Mouse (Mus musculus) intestine, postnatal 0 days (tissue): ENCODE measurements around the gene Foxl1. TPM values are rescaled to one million over a fixed set of nuclear protein-coding genes. Genes with fewer than 3 reads are reported as not detected.
A peak's percentile ranks its signal among the peaks of the same experiment; 100 is the strongest.

Source experiments
- ATAC-seq: fragments of 200-750 bp; cut with Nextera tagmentation; 2 replicates; pipeline ENCODE4 v1.8.0; 2017; ENCODE audit warnings: mild to moderate bottlenecking, moderate TSS enrichment, moderate library complexity
- H3K27ac ChIP-seq: fragments of 300-500 bp; sonication (generic); 2 replicates; pipeline ENCODE4 v1.5.1; 2014; ENCODE audit warnings: mild to moderate bottlenecking, low read depth, low read length, moderate library complexity
- H3K27me3 ChIP-seq: fragments of 300-500 bp; sonication (generic); replicated peaks from 2 replicates; pipeline ENCODE4 v1.6.1; 2014; ENCODE audit warnings: low read length, mixed read lengths; ENCODE audit not compliant: control insufficient read depth, insufficient read depth
- H3K36me3 ChIP-seq: fragments of 300-500 bp; sonication (generic); 2 replicates; pipeline ENCODE4 v1.6.1; 2014; ENCODE audit warnings: mild to moderate bottlenecking, moderate library complexity; ENCODE audit not compliant: control insufficient read depth, insufficient read depth
- H3K4me1 ChIP-seq: fragments of 300-500 bp; sonication (generic); replicated peaks from 2 replicates; pipeline ENCODE4 v1.6.1; 2014; ENCODE audit warnings: antibody characterized with exemption, low read length, mixed read lengths; ENCODE audit not compliant: control insufficient read depth, insufficient read depth
- H3K4me2 ChIP-seq: fragments of 300-500 bp; sonication (generic); replicated peaks from 2 replicates; pipeline ENCODE4 v1.6.1; 2014; ENCODE audit warnings: low read depth, mild to moderate bottlenecking, moderate library complexity
- H3K4me3 ChIP-seq: fragments of 300-500 bp; sonication (generic); 2 replicates; pipeline ENCODE4 v1.5.1; 2014; ENCODE audit warnings: low read depth, low read length
- H3K9ac ChIP-seq: fragments of 300-500 bp; sonication (generic); 2 replicates; pipeline ENCODE4 v1.6.1; 2014; ENCODE audit warnings: mild to moderate bottlenecking, low read depth, low read length
- H3K9me3 ChIP-seq: fragments of 300-500 bp; sonication (generic); 2 replicates; pipeline ENCODE4 v1.6.1; 2016; ENCODE audit warnings: mixed run types; ENCODE audit not compliant: control insufficient read depth
- CTCF ChIP-seq: sonication (generic); IDR thresholded peaks from 2 replicates; pipeline ENCODE4 v1.5.1; 2016; ENCODE audit warnings: low read depth, mild to moderate bottlenecking, control low read depth, antibody characterized with exemption, moderate library complexity
- WGBS: fragments of 180-500 bp; shearing (Covaris S2); extraction: QIAGEN DNeasy Blood & Tissue Kit; methylation state at CpG from one replicate; pipeline ENCODE4 v1.1.7; 2014; 5-methylcytosine and 5-hydroxymethylcytosine counted together
- polyA plus RNA-seq: library from polyadenylated mRNA; unstranded; fragments of >200 nt; fragmentation: Nextera tagmentation; extraction: Ambion mirVana; gene quantifications from 2 replicates; pipeline ENCODE4 v1.2.1, GENCODE M21; 2015

Gene Foxl1
- polyA plus RNA-seq: 2.6 and 2.8 TPM in 2 replicates

- WGBS: 1% methylated on average over 43 of the region's 43 CpGs
- H3K27me3 ChIP-seq: peaks cover 80% of the 10 kb centered on the region
These were observed at the start of gene Foxl1 for GRCm38 (mm10) chr8:121127756-121128375. TSS of gene Foxl1 (plus strand) at chr8:121127940.

GRCm38 (mm10) chr8:121078721-121079120 lies 49.0 kb upstream of the Foxl1 start:
- Histone ChIP-seq H3K9ac (0 out of 2 replicates have a peak overlapping the region, but pooled peaks have one; percentile 22), H3K4me3 (peak overlapping the region; percentile 65), H3K9me3 (no peaks in the 10 kb centered on the region), H3K4me2 (peak overlapping the region; percentile 84), H3K27me3 (peaks cover 85% of the 10 kb centered on the region), H3K4me1 (no peaks in the 10 kb centered on the region), H3K27ac (no peak overlapping the region), H3K36me3 (no peaks in the 10 kb centered on the region)
- 9% methylated on average over 14 of the region's 14 CpGs for WGBS
- TF ChIP-seq CTCF: no peak
- ATAC-seq: no peak

More at GRCm38 (mm10) chr8:121127756-121128375, at the start of gene Foxl1:
- peak within 1 kb of the TSS; percentile 68 for H3K27ac ChIP-seq
- no peaks in the 10 kb centered on the region for H3K4me1 ChIP-seq
- H3K9me3 ChIP-seq: no peaks in the 10 kb centered on the region
- peak within 1 kb of the TSS; percentile 36 for H3K4me3 ChIP-seq
- peak within 1 kb of the TSS; percentile 26; the same call in 1 of the 2 replicates for H3K9ac ChIP-seq
- H3K36me3 ChIP-seq: no peaks in the 10 kb centered on the region
- ATAC-seq: no peak
- peak within 1 kb of the TSS; percentile 64 for H3K4me2 ChIP-seq
- no peak for TF ChIP-seq CTCF

- no peaks in the 10 kb centered on the region for H3K4me1 ChIP-seq
- 9% methylated on average over 7 of the region's 7 CpGs for WGBS
- 0 out of 2 replicates have a peak overlapping the region, but pooled peaks have one; percentile 22 for H3K9ac ChIP-seq
- H3K27me3 ChIP-seq: peaks cover 86% of the 10 kb centered on the region
- H3K4me2 ChIP-seq: peak overlapping the region; percentile 84; the same call in 1 of the 2 replicates
- H3K27ac ChIP-seq: 0 out of 2 replicates have a peak overlapping the region, but pooled peaks have one; percentile 87
- H3K36me3 ChIP-seq: no peaks in the 10 kb centered on the region
- H3K4me3 ChIP-seq: peak overlapping the region; percentile 65
- no peak for ATAC-seq
- H3K9me3 ChIP-seq: no peaks in the 10 kb centered on the region
- TF ChIP-seq CTCF: no peak
These were observed 48.5 kb upstream of the Foxl1 start for GRCm38 (mm10) chr8:121079201-121079600.

GRCm38 (mm10) chr8:121079944-121080343 lies 47.8 kb upstream of the Foxl1 start:
- no peaks in the 10 kb centered on the region for H3K4me1 ChIP-seq
- ATAC-seq: no peak
- H3K9ac ChIP-seq: peak overlapping the region; percentile 75
- H3K9me3 ChIP-seq: no peaks in the 10 kb centered on the region
- H3K27ac ChIP-seq: peak overlapping the region; percentile 87
- H3K4me2 ChIP-seq: peak overlapping the region; percentile 84
- H3K4me3 ChIP-seq: peak overlapping the region; percentile 65
- peaks cover 88% of the 10 kb centered on the region for H3K27me3 ChIP-seq
- TF ChIP-seq CTCF: no peak
- 5% methylated on average over 12 of the region's 12 CpGs for WGBS
- H3K36me3 ChIP-seq: no peaks in the 10 kb centered on the region

GRCm38 (mm10) chr8:121080361-121081090 lies 47.2 kb upstream of the Foxl1 start:
- no peaks in the 10 kb centered on the region for H3K36me3 ChIP-seq
- no peaks in the 10 kb centered on the region for H3K4me1 ChIP-seq
- no peaks in the 10 kb centered on the region for H3K9me3 ChIP-seq
- peak overlapping the region; percentile 84 for H3K4me2 ChIP-seq
- peak overlapping the region; percentile 75 for H3K9ac ChIP-seq
- peak overlapping the region; percentile 65 for H3K4me3 ChIP-seq
- no peak for ATAC-seq
- WGBS: under 1% methylated on average over 49 of the region's 49 CpGs
- H3K27ac ChIP-seq: peak overlapping the region; percentile 87
- peaks cover 94% of the 10 kb centered on the region for H3K27me3 ChIP-seq
- TF ChIP-seq CTCF: no peak

GRCm38 (mm10) chr8:121081398-121081797 lies 46.3 kb upstream of the Foxl1 start:
- peak overlapping the region; percentile 84 for H3K4me2 ChIP-seq
- H3K27ac ChIP-seq: peak overlapping the region; percentile 87
- no peak for ATAC-seq
- peak overlapping the region; percentile 65 for H3K4me3 ChIP-seq
- WGBS: 7% methylated on average over 7 of the region's 7 CpGs
- H3K9me3 ChIP-seq: no peaks in the 10 kb centered on the region
- peak overlapping the region; percentile 75 for H3K9ac ChIP-seq
- H3K27me3 ChIP-seq: peaks cover 96% of the 10 kb centered on the region
- H3K36me3 ChIP-seq: no peaks in the 10 kb centered on the region
- no peak for TF ChIP-seq CTCF
- H3K4me1 ChIP-seq: no peaks in the 10 kb centered on the region
